Mouse (Mus musculus) heart, adult 8-10 months (tissue): Measurements from ENCODE around the gene Pim1. TPM values are rescaled to one million over a fixed set of nuclear protein-coding genes. Genes with fewer than 3 reads are reported as not detected.
"Not testable (repeated sequence)": the region's sequence is repeated elsewhere in the genome, so short reads cannot be mapped to it uniquely, and the experiment has no call there.

Experiments
- DNase-seq: peaks from one replicate; pipeline ENCODE4 v3.0.0; 2022; ENCODE audit warnings: low spot score
- total RNA-seq, 4 experiments: library from RNA; stranded (reverse); gene quantifications; 2 replicates each; pipeline ENCODE4 v1.2.4; 2022

The Pim1 gene
- 10 to 100 TPM; 16.0 to 22.3 (median 17.4) TPM for total RNA-seq

GRCm38 (mm10) chr17:29490713-29491581 is at the start of gene Pim1:
Gene Pim1, plus strand, starts transcription at chr17:29490753.
- peak; percentile 82 for DNase-seq

GRCm38 (mm10) chr17:29441562-29441961 is 49.0 kb upstream of the Pim1 start:
- no peak for DNase-seq

GRCm38 (mm10) chr17:29442131-29442557 is 48.4 kb upstream of the Pim1 start:
- no peak for DNase-seq

- no peak for DNase-seq
Observed at GRCm38 (mm10) chr17:29443724-29444123, 46.8 kb upstream of the Pim1 start.

- no peak for DNase-seq
Observed at GRCm38 (mm10) chr17:29445072-29445471, 45.5 kb upstream of the Pim1 start.

GRCm38 (mm10) chr17:29447323-29447722 is 43.2 kb upstream of the Pim1 start:
- DNase-seq = no peak

- DNase-seq = no peak
Observed at GRCm38 (mm10) chr17:29448055-29448454, 42.5 kb upstream of the Pim1 start.

GRCm38 (mm10) chr17:29448561-29448960 is 42.0 kb upstream of the Pim1 start:
- DNase-seq = no peak

- no peak for DNase-seq
Observed at GRCm38 (mm10) chr17:29450899-29451840, 39.4 kb upstream of the Pim1 start.

- no peak for DNase-seq
Observed at GRCm38 (mm10) chr17:29451841-29452210, 38.7 kb upstream of the Pim1 start.

- DNase-seq = not testable (repeated sequence)
Observed at GRCm38 (mm10) chr17:29454119-29454518, 36.4 kb upstream of the Pim1 start.

GRCm38 (mm10) chr17:29455411-29456120 is 35.0 kb upstream of the Pim1 start:
- DNase-seq = no peak

GRCm38 (mm10) chr17:29456476-29456875 is 34.1 kb upstream of the Pim1 start:
- no peak for DNase-seq

- DNase-seq = no peak
Observed at GRCm38 (mm10) chr17:29456926-29457325, 33.6 kb upstream of the Pim1 start.

- peak; percentile 77 for DNase-seq
Observed at GRCm38 (mm10) chr17:29457795-29458560, 32.6 kb upstream of the Pim1 start.

GRCm38 (mm10) chr17:29459321-29460118 is 31.0 kb upstream of the Pim1 start:
- no peak for DNase-seq

- no peak for DNase-seq
Observed at GRCm38 (mm10) chr17:29460119-29460505, 30.4 kb upstream of the Pim1 start.

- no peak for DNase-seq
Observed at GRCm38 (mm10) chr17:29463627-29464026, 26.9 kb upstream of the Pim1 start.

GRCm38 (mm10) chr17:29464068-29464467 is 26.5 kb upstream of the Pim1 start:
- DNase-seq = no peak

- DNase-seq = no peak
Observed at GRCm38 (mm10) chr17:29464519-29465140, 25.9 kb upstream of the Pim1 start.
